Mouse (Mus musculus): Measurements from ENCODE around the gene Agrp. TPM values are rescaled to one million over a fixed set of nuclear protein-coding genes. Genes with fewer than 3 reads are reported as not detected.

Gene Agrp
- polyA plus RNA-seq (2014; fragmentation: Nextera tagmentation; extraction: Ambion mirVana): 0.72 and 1.8 TPM in 2 replicates

GRCm38 (mm10) chr8:105636963-105637510, at the start of gene Agrp:
Agrp (minus strand) TSS chr8:105637393.
- H3K4me2 ChIP-seq (ENCODE audit: low read length): peak within 1 kb of the TSS; percentile 85
- ATAC-seq: peak; percentile 54
- peaks cover 22% of the 10 kb centered on the region for H3K4me1 ChIP-seq (ENCODE audit: control insufficient read depth, insufficient read depth, low read length)
- 0% methylated on average over 63 of the region's 63 CpGs for WGBS
- peak within 1 kb of the TSS; percentile 100 for H3K9ac ChIP-seq (ENCODE audit: low read length)
- peak within 1 kb of the TSS; percentile 98 for H3K4me3 ChIP-seq (ENCODE audit: low read depth, low read length)
- no peaks in the 10 kb centered on the region for H3K27me3 ChIP-seq (replicated peaks; ENCODE audit: control insufficient read depth, insufficient read depth, low read length)
- H3K36me3 ChIP-seq (ENCODE audit: control insufficient read depth, insufficient read depth, low read length): no peaks in the 10 kb centered on the region
- H3K27ac ChIP-seq (ENCODE audit: low read depth, low read length): peak within 1 kb of the TSS; percentile 100
- no peaks in the 10 kb centered on the region for H3K9me3 ChIP-seq (replicated peaks; ENCODE audit: control insufficient read depth, low read length)
- peak; percentile 72 for DNase-seq (ENCODE audit: low spot score)

GRCm38 (mm10) chr8:105686551-105686950, 49.4 kb upstream of the Agrp start:
- H3K4me2 ChIP-seq (ENCODE audit: low read length): no peak overlapping the region
- H3K27me3 ChIP-seq (replicated peaks; ENCODE audit: control insufficient read depth, insufficient read depth, low read length): no peaks in the 10 kb centered on the region
- no peaks in the 10 kb centered on the region for H3K9me3 ChIP-seq (replicated peaks; ENCODE audit: control insufficient read depth, low read length)
- peaks cover 33% of the 10 kb centered on the region for H3K36me3 ChIP-seq (ENCODE audit: control insufficient read depth, insufficient read depth, low read length)
- 69% methylated on average over 6 of the region's 6 CpGs for WGBS
- no peak for DNase-seq (ENCODE audit: low spot score)
- H3K9ac ChIP-seq (ENCODE audit: low read length): no peak overlapping the region
- H3K27ac ChIP-seq (ENCODE audit: low read depth, low read length): no peak overlapping the region
- H3K4me3 ChIP-seq (ENCODE audit: low read depth, low read length): no peak overlapping the region
- no peak for ATAC-seq
- H3K4me1 ChIP-seq (ENCODE audit: control insufficient read depth, insufficient read depth, low read length): no peaks in the 10 kb centered on the region

GRCm38 (mm10) chr8:105685796-105686308, 48.7 kb upstream of the Agrp start, which contains the start of gene Carmil2:
Carmil2 (plus strand) TSS chr8:105686274.
- no peaks in the 10 kb centered on the region for H3K4me1 ChIP-seq (ENCODE audit: control insufficient read depth, insufficient read depth, low read length)
- H3K27me3 ChIP-seq (replicated peaks; ENCODE audit: control insufficient read depth, insufficient read depth, low read length): no peaks in the 10 kb centered on the region
- H3K9me3 ChIP-seq (replicated peaks; ENCODE audit: control insufficient read depth, low read length): no peaks in the 10 kb centered on the region
- DNase-seq (ENCODE audit: low spot score) (no peak), ATAC-seq (peak; percentile 29; the same call in 1 of the 2 replicates)
- no peak within 1 kb of the TSS for H3K4me2 ChIP-seq (ENCODE audit: low read length)
- 17% methylated on average over 26 of the region's 26 CpGs for WGBS
- no peak within 1 kb of the TSS for H3K9ac ChIP-seq (ENCODE audit: low read length)
- no peak within 1 kb of the TSS for H3K27ac ChIP-seq (ENCODE audit: low read depth, low read length)
- no peak within 1 kb of the TSS for H3K4me3 ChIP-seq (ENCODE audit: low read depth, low read length)
- peaks cover 40% of the 10 kb centered on the region for H3K36me3 ChIP-seq (ENCODE audit: control insufficient read depth, insufficient read depth, low read length)

GRCm38 (mm10) chr8:105685325-105685724, 48.1 kb upstream of the Agrp start:
- Histone ChIP-seq H3K9ac (ENCODE audit: low read length) (no peak overlapping the region), H3K27ac (ENCODE audit: low read depth, low read length) (no peak overlapping the region), H3K4me3 (ENCODE audit: low read depth, low read length) (no peak overlapping the region), H3K27me3 (replicated peaks; ENCODE audit: control insufficient read depth, insufficient read depth, low read length) (no peaks in the 10 kb centered on the region), H3K36me3 (ENCODE audit: control insufficient read depth, insufficient read depth, low read length) (peaks cover 45% of the 10 kb centered on the region), H3K4me2 (ENCODE audit: low read length) (no peak overlapping the region), H3K4me1 (ENCODE audit: control insufficient read depth, insufficient read depth, low read length) (no peaks in the 10 kb centered on the region), H3K9me3 (replicated peaks; ENCODE audit: control insufficient read depth, low read length) (no peaks in the 10 kb centered on the region)
- ATAC-seq (no peak), DNase-seq (ENCODE audit: low spot score) (no peak)
- WGBS: 79% methylated on average over 7 of the region's 7 CpGs

- Histone ChIP-seq H3K27ac (ENCODE audit: low read depth, low read length) (no peak overlapping the region), H3K9ac (ENCODE audit: low read length) (no peak overlapping the region), H3K9me3 (replicated peaks; ENCODE audit: control insufficient read depth, low read length) (no peaks in the 10 kb centered on the region), H3K4me2 (ENCODE audit: low read length) (no peak overlapping the region), H3K4me3 (ENCODE audit: low read depth, low read length) (no peak overlapping the region), H3K36me3 (ENCODE audit: control insufficient read depth, insufficient read depth, low read length) (peaks cover 92% of the 10 kb centered on the region), H3K4me1 (ENCODE audit: control insufficient read depth, insufficient read depth, low read length) (no peaks in the 10 kb centered on the region), H3K27me3 (replicated peaks; ENCODE audit: control insufficient read depth, insufficient read depth, low read length) (no peaks in the 10 kb centered on the region)
- 93% methylated on average over 1 of the region's 1 CpGs for WGBS
- no peak for DNase-seq (ENCODE audit: low spot score)
- ATAC-seq: no peak
These were observed 40.7 kb upstream of the Agrp start for GRCm38 (mm10) chr8:105677891-105678290.

- no peak overlapping the region for H3K4me2 ChIP-seq (ENCODE audit: low read length)
- no peak overlapping the region for H3K4me3 ChIP-seq (ENCODE audit: low read depth, low read length)
- peak; percentile 60 for DNase-seq (ENCODE audit: low spot score)
- no peak overlapping the region for H3K9ac ChIP-seq (ENCODE audit: low read length)
- H3K36me3 ChIP-seq (ENCODE audit: control insufficient read depth, insufficient read depth, low read length): peaks cover 24% of the 10 kb centered on the region
- H3K4me1 ChIP-seq (ENCODE audit: control insufficient read depth, insufficient read depth, low read length): no peaks in the 10 kb centered on the region
- 85% methylated on average over 3 of the region's 3 CpGs for WGBS
- H3K9me3 ChIP-seq (replicated peaks; ENCODE audit: control insufficient read depth, low read length): no peaks in the 10 kb centered on the region
- H3K27me3 ChIP-seq (replicated peaks; ENCODE audit: control insufficient read depth, insufficient read depth, low read length): no peaks in the 10 kb centered on the region
- no peak for ATAC-seq
- H3K27ac ChIP-seq (ENCODE audit: low read depth, low read length): no peak overlapping the region
These were observed 24.0 kb upstream of the Agrp start for GRCm38 (mm10) chr8:105661167-105661566.

GRCm38 (mm10) chr8:105657641-105658040, 20.4 kb upstream of the Agrp start:
- H3K27ac ChIP-seq (ENCODE audit: low read depth, low read length): no peak overlapping the region
- H3K9me3 ChIP-seq (replicated peaks; ENCODE audit: control insufficient read depth, low read length): no peaks in the 10 kb centered on the region
- no peak overlapping the region for H3K4me3 ChIP-seq (ENCODE audit: low read depth, low read length)
- ATAC-seq (no peak), DNase-seq (ENCODE audit: low spot score) (no peak)
- H3K9ac ChIP-seq (ENCODE audit: low read length): no peak overlapping the region
- no peak overlapping the region for H3K4me2 ChIP-seq (ENCODE audit: low read length)
- H3K36me3 ChIP-seq (ENCODE audit: control insufficient read depth, insufficient read depth, low read length): peaks cover 18% of the 10 kb centered on the region
- H3K27me3 ChIP-seq (replicated peaks; ENCODE audit: control insufficient read depth, insufficient read depth, low read length): no peaks in the 10 kb centered on the region
- no peaks in the 10 kb centered on the region for H3K4me1 ChIP-seq (ENCODE audit: control insufficient read depth, insufficient read depth, low read length)

GRCm38 (mm10) chr8:105648929-105649328, 11.7 kb upstream of the Agrp start:
- H3K4me2 ChIP-seq (ENCODE audit: low read length): no peak overlapping the region
- H3K4me1 ChIP-seq (ENCODE audit: control insufficient read depth, insufficient read depth, low read length): no peaks in the 10 kb centered on the region
- DNase-seq (ENCODE audit: low spot score) (no peak), ATAC-seq (no peak)
- no peaks in the 10 kb centered on the region for H3K27me3 ChIP-seq (replicated peaks; ENCODE audit: control insufficient read depth, insufficient read depth, low read length)
- no peak overlapping the region for H3K27ac ChIP-seq (ENCODE audit: low read depth, low read length)
- H3K9me3 ChIP-seq (replicated peaks; ENCODE audit: control insufficient read depth, low read length): no peaks in the 10 kb centered on the region
- WGBS: 100% methylated on average over 1 of the region's 1 CpGs
- no peak overlapping the region for H3K9ac ChIP-seq (ENCODE audit: low read length)
- H3K36me3 ChIP-seq (ENCODE audit: control insufficient read depth, insufficient read depth, low read length): peaks cover 47% of the 10 kb centered on the region
- no peak overlapping the region for H3K4me3 ChIP-seq (ENCODE audit: low read depth, low read length)

- DNase-seq (ENCODE audit: low spot score): no peak
- Histone ChIP-seq H3K4me1 (ENCODE audit: control insufficient read depth, insufficient read depth, low read length) (no peaks in the 10 kb centered on the region), H3K4me2 (ENCODE audit: low read length) (no peak overlapping the region), H3K9ac (ENCODE audit: low read length) (no peak overlapping the region), H3K27me3 (replicated peaks; ENCODE audit: control insufficient read depth, insufficient read depth, low read length) (no peaks in the 10 kb centered on the region), H3K27ac (ENCODE audit: low read depth, low read length) (no peak overlapping the region), H3K4me3 (ENCODE audit: low read depth, low read length) (no peak overlapping the region), H3K9me3 (replicated peaks; ENCODE audit: control insufficient read depth, low read length) (no peaks in the 10 kb centered on the region), H3K36me3 (ENCODE audit: control insufficient read depth, insufficient read depth, low read length) (peaks cover 37% of the 10 kb centered on the region)
- ATAC-seq: no peak
- WGBS: 89% methylated on average over 1 of the region's 1 CpGs
These were observed 8.0 kb upstream of the Agrp start for GRCm38 (mm10) chr8:105645205-105645604.
